Mouse (Mus musculus) erythroblast, embryonic 14.5 days (primary cell): ENCODE results near the gene Psmc3ip.

Source experiments
- GATA1 ChIP-seq: IDR thresholded peaks from 2 replicates; pipeline ENCODE4 v1.6.1; 2012; ENCODE audit warnings: low read length, inconsistent platforms, mixed read lengths
- TAL1 ChIP-seq: IDR thresholded peaks from 3 replicates; pipeline ENCODE4 v1.6.1; 2012; ENCODE audit warnings: low read length, inconsistent platforms, mixed read lengths

DNA sequence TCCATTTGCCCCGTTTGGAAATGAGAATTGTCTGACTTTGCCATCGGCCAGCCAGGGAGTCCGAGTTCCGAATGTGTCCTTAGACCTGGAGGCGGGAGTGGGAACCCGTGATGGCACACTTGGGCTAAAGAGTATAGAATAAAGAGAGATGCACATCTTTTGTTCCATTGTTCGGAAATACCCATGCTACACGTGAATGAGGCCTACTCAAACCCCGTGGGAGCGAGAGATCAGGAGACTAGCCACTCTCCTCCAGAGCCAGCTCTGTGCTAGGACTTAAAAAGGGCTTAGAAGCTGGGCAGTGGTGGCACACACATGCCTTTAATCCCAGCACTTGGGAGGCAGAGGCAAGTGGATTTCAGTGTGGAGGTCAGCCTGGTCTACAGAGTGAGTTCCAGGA, 35.8 kb downstream of the Psmc3ip start:
- TF ChIP-seq GATA1 (no peak), TAL1 (no peak)
